Mouse (Mus musculus) liver, embryonic 14.5 days (tissue): Measurements from ENCODE around the gene Evc. TPM values are rescaled to one million over a fixed set of nuclear protein-coding genes. Genes with fewer than 3 reads are reported as not detected.

Experiments
- ATAC-seq: fragments of 200-750 bp; cut with Nextera tagmentation; 2 replicates; pipeline ENCODE4 v1.8.0; 2017; ENCODE audit warnings: moderate number of reproducible peaks, mild to moderate bottlenecking, moderate library complexity; ENCODE audit not compliant: insufficient read depth
- DNase-seq, 3 experiments: peaks; one replicate each; pipeline ENCODE4 v3.0.0-alpha.2; 2012 to 2013; ENCODE audit warnings: low read depth in 3 of 3, low spot score in 3 of 3
- H3K27ac ChIP-seq: fragments of 300-500 bp; sonication (generic); 2 replicates; pipeline ENCODE4 v1.5.1; 2014; ENCODE audit warnings: moderate library complexity, mild to moderate bottlenecking, control low read depth, inconsistent platforms
- H3K27me3 ChIP-seq: fragments of 300-500 bp; sonication (generic); 2 replicates; pipeline ENCODE4 v1.6.1; 2014; ENCODE audit warnings: mild to moderate bottlenecking, low read length, moderate library complexity; ENCODE audit not compliant: control insufficient read depth, insufficient read depth
- H3K36me3 ChIP-seq: fragments of 300-500 bp; sonication (generic); replicated peaks from 2 replicates; pipeline ENCODE4 v1.6.1; 2014; ENCODE audit warnings: low read depth; ENCODE audit not compliant: control insufficient read depth, insufficient read depth
- H3K4me1 ChIP-seq, 2 experiments: fragments of 200-500 bp in 1 of 2; fragments of 300-500 bp in 1 of 2; sonication (generic) in 1 of 2; replicated peaks; 2 replicates each; pipeline ENCODE4 v1.6.1; 2012 to 2014; ENCODE audit warnings: antibody characterized with exemption in 1 of 2, inconsistent platforms in 1 of 2, low read length in 1 of 2; ENCODE audit not compliant: control insufficient read depth in 2 of 2, insufficient read depth in 2 of 2
- H3K4me2 ChIP-seq: fragments of 300-500 bp; sonication (generic); 2 replicates; pipeline ENCODE4 v1.6.1; 2014; ENCODE audit warnings: low read depth, mild to moderate bottlenecking, control low read depth, moderate library complexity
- H3K4me3 ChIP-seq, 2 experiments: fragments of 200-500 bp in 1 of 2; fragments of 300-500 bp in 1 of 2; sonication (generic) in 1 of 2; 2 replicates each; pipeline ENCODE4 v1.5.1; 2012 to 2014; ENCODE audit warnings: low read depth in 2 of 2, low read length in 2 of 2, mild to moderate bottlenecking in 2 of 2, control low read depth in 1 of 2, inconsistent platforms in 1 of 2, moderate library complexity in 1 of 2; ENCODE audit not compliant: insufficient read depth in 1 of 2
- H3K9ac ChIP-seq: fragments of 300-500 bp; sonication (generic); replicated peaks from 2 replicates; pipeline ENCODE4 v1.6.1; 2014; ENCODE audit warnings: mild to moderate bottlenecking, control low read depth, moderate library complexity
- H3K9me3 ChIP-seq: fragments of 300-500 bp; sonication (generic); 2 replicates; pipeline ENCODE4 v1.6.1; 2016; ENCODE audit warnings: low read length, mixed read lengths; ENCODE audit not compliant: control insufficient read depth
- CTCF ChIP-seq: IDR thresholded peaks from 2 replicates; pipeline ENCODE4 v1.5.1; 2016; ENCODE audit warnings: antibody characterized with exemption, low read depth, control low read depth
- EP300 ChIP-seq: IDR thresholded peaks from 2 replicates; pipeline ENCODE4 v1.6.1; 2016; ENCODE audit warnings: antibody characterized with exemption, low read depth
- WGBS: fragments of 180-500 bp; shearing (Covaris S2); extraction: QIAGEN DNeasy Blood & Tissue Kit; methylation state at CpG from one replicate; pipeline ENCODE4 v1.1.7; 2014; ENCODE audit not compliant: insufficient replicate concordance; 5-methylcytosine and 5-hydroxymethylcytosine counted together
- polyA plus RNA-seq, 2 experiments: library from polyadenylated mRNA; depleted of rRNA in 1 of 2; stranded (reverse) in 1 of 2; unstranded in 1 of 2; fragments of >200 nt; fragmentation: Nextera tagmentation in 1 of 2; extraction: Ambion mirVana in 1 of 2; gene quantifications; 2 replicates each; pipeline versions ENCODE4 v1.2.1 to v1.2.3; 2012 to 2014

The Evc gene
- polyA plus RNA-seq, 2 experiments, result 1.2 to 2.2 TPM

DNA sequence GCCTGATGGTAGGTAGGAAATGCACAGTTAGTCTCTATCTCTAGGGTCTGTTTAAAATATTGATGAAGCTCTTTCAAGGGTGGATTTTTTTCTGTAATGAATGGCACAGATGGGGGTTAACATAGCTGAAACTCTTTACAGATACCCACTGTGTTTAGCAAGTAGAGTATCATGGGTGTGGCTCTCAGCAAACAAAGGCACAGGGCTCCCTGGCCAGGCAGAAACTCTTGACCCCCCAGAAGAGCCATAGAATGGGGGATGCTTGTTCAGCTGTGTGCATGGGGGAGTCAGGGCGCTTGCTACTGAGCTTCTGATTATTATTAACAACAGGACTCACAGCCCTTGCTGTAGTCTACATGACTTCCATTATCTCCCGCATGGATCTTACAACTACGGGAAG, 87.8 kb downstream of the Evc start:
- Histone ChIP-seq H3K36me3 (no peaks in the 10 kb centered on the region), H3K4me3 (no peak overlapping the region), H3K27me3 (peaks cover 30% of the 10 kb centered on the region), H3K9ac (no peak overlapping the region), H3K4me2 (no peak overlapping the region), H3K9me3 (no peaks in the 10 kb centered on the region), H3K4me1 (no peaks in the 10 kb centered on the region), H3K27ac (no peak overlapping the region)
- WGBS, result 63% methylated on average over 3 of the region's 3 CpGs
- DNase-seq, result no peak
- no peak for ATAC-seq
- TF ChIP-seq EP300 (no peak), CTCF (no peak)

DNA sequence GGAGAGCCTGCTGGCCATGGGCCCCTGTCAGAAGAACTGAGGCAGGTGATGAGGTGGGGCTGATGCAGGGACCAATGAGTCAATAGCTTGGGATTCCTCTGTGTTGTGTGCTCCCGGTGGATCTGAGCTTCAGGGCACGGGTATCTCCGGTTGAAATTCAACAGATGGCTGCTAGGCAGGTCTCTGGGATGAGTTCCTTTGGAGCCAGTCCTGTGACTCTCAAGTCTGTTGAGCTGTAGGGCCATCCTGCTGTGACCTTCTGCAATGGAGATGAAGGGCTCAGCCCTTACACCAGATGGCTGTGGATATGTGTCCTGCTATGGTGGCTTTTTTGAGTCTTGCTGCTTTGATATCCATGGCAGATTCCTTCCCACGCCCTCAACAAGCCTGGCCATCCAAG, 89.2 kb downstream of the Evc start:
- TF ChIP-seq CTCF, result no peak
- TF ChIP-seq EP300, result no peak
- Histone ChIP-seq H3K27me3 (peaks cover 44% of the 10 kb centered on the region), H3K4me3 (no peak overlapping the region), H3K4me2 (no peak overlapping the region), H3K4me1 (no peaks in the 10 kb centered on the region), H3K36me3 (no peaks in the 10 kb centered on the region), H3K9ac (no peak overlapping the region), H3K9me3 (no peaks in the 10 kb centered on the region), H3K27ac (no peak overlapping the region)
- no peak for DNase-seq
- no peak for ATAC-seq
- WGBS, result 26% methylated on average over 4 of the region's 4 CpGs

DNA sequence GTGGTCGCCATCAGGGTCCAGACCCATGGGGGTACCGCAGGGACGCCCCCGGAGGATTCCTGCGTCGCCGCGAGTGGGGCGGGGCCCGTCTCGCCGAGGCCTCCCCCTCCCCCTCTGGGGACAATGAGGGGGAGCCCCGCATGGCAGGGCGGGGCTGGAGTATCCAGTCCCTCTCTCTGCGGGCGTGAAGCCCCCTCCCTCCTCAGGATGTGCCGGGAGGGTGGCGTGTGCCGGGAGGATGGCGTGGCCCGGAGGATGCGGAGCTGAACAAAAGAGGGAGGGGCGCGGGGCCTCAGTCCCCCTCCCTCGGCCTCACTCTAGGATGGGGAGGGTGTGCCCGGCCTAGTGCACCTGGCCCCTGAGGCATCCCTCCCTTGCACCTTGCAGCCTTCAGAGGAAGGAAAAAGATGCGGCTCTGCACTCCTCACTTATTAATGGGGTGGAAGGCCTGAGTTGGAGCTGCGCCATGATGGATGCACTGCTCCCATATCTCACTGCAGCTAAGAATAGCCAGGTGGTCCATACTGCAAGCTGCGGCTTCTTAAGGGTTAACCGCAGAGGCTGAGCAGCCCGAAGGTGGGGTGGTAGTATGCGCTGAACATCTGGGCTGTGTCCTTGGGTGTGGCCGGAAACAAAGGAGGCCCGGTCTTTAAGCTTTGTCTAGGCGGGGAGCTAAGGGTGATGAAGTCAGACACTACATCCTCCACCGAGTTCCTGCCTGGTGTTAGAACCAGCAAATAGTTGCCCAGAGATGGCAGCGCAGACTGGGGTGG, 90.4 kb downstream of the Evc start:
- H3K4me3 ChIP-seq, result 0 out of 4 replicates have a peak overlapping the region, but pooled peaks of 1 of the 2 experiments have one; percentile 10

DNA sequence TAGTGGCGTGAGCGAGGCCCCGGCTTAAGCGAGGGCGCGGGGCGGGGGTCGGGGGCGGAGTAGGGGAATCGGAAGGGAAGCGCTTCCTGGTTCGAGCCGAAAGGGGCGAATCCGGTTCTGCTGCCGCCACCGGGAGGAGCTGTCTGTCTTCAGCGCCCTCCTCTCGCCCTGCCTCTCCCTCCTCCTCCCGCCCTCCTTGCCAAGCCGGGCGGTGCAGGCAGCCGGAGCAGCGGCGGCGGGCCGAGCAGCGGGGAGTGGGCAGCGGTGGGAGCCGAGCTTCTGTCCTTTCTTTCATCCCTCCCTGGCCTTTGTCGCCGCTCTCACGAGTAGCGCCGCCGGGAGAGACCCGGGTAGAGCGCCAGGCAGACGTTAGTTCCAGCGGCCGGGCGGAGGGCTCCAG, 91.0 kb downstream of the Evc start:
- H3K4me3 ChIP-seq, result peak overlapping the region in 1 of 2 experiments; percentile 12; a peak in 1 of 4 replicates

More for the DNA sequence above, 90.4 kb downstream of the Evc start:
- 4% methylated on average over 36 of the region's 37 CpGs for WGBS
- Histone ChIP-seq H3K4me2 (no peak overlapping the region), H3K9me3 (no peaks in the 10 kb centered on the region), H3K27me3 (peaks cover 55% of the 10 kb centered on the region), H3K4me1 (no peaks in the 10 kb centered on the region), H3K27ac (no peak overlapping the region), H3K36me3 (no peaks in the 10 kb centered on the region), H3K9ac (no peak overlapping the region)
- no peak for DNase-seq
- ATAC-seq, result no peak
- TF ChIP-seq CTCF, result no peak
- no peak for TF ChIP-seq EP300

DNA sequence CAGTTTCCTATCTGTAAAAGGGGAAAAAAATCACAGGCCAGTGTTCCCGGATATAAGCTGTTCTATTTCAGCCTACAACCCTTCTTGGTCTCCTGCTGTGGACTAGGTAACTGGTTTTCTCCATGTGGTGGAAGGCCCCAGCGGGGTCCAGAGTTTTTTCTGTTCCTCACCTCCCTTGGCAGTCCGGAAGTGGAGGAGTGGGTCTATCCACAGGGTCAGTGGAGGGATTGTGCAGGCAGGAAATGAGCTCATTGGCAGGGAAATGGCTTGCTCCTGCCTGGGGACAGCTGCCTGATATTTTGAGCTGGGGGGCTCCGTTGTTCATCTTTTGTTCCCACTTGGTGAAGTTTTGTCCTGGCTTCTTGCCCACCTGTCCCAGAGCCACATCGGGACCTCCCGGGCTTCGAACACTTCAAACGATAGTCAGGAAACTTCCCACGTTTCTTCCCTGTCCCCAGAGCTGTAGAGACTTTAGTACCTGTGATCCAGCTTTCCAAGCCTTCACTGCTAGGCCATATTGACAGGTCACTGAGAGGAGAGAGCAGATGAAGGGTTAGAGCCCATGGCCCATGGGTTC, 91.9 kb downstream of the Evc start:
- Histone ChIP-seq H3K4me2 (no peak overlapping the region), H3K9me3 (no peaks in the 10 kb centered on the region), H3K36me3 (no peaks in the 10 kb centered on the region), H3K27ac (no peak overlapping the region), H3K9ac (no peak overlapping the region), H3K4me3 (no peak overlapping the region), H3K4me1 (no peaks in the 10 kb centered on the region), H3K27me3 (peaks cover 62% of the 10 kb centered on the region)
- TF ChIP-seq CTCF (no peak), EP300 (no peak)
- 15% methylated on average over 9 of the region's 9 CpGs for WGBS
- DNase-seq (no peak), ATAC-seq (no peak)

More for the DNA sequence above, 91.0 kb downstream of the Evc start:
- Histone ChIP-seq H3K36me3 (no peaks in the 10 kb centered on the region), H3K27ac (no peak overlapping the region), H3K27me3 (peaks cover 62% of the 10 kb centered on the region), H3K9ac (no peak overlapping the region), H3K9me3 (no peaks in the 10 kb centered on the region), H3K4me1 (no peaks in the 10 kb centered on the region), H3K4me2 (no peak overlapping the region; the same call in 1 of the 2 replicates)
- TF ChIP-seq CTCF, result no peak
- no peak for TF ChIP-seq EP300
- 2% methylated on average over 37 of the region's 42 CpGs for WGBS
- ATAC-seq, result no peak
- DNase-seq, result no peak
